Mouse (Mus musculus) myocyte (in vitro differentiated cells): ENCODE results near the gene Lhx6.

Experiments
- CEBPB ChIP-seq: IDR thresholded peaks from 2 replicates; pipeline ENCODE4 v1.6.1; 2011; ENCODE audit warnings: mild to moderate bottlenecking, moderate library complexity; ENCODE audit not compliant: poor library complexity, insufficient read depth, severe bottlenecking
- MAX ChIP-seq: IDR thresholded peaks from one replicate; pipeline ENCODE4 v1.6.1; 2011; ENCODE audit warnings: low read depth, mild to moderate bottlenecking, control low read depth
- MYOD1 ChIP-seq, 3 experiments: IDR thresholded peaks; one replicate each; pipeline ENCODE4 v1.6.1; 2011; ENCODE audit warnings: control low read depth in 2 of 3, low read depth in 2 of 3, mild to moderate bottlenecking in 2 of 3, moderate library complexity in 1 of 3; ENCODE audit not compliant: insufficient read length in 2 of 3, control insufficient read depth in 1 of 3
- POLR2A ChIP-seq: IDR thresholded peaks from one replicate; pipeline ENCODE4 v1.6.1; 2011; ENCODE audit warnings: low read depth, mild to moderate bottlenecking, control low read depth, moderate library complexity; ENCODE audit not compliant: insufficient read length
- POLR2AphosphoS2 ChIP-seq: IDR thresholded peaks from one replicate; pipeline ENCODE4 v1.6.1; 2011; ENCODE audit warnings: low read depth, control low read depth; ENCODE audit not compliant: insufficient read length
- TCF12 ChIP-seq: IDR thresholded peaks from one replicate; pipeline ENCODE4 v1.6.1; 2011; ENCODE audit warnings: mild to moderate bottlenecking, control low read depth; ENCODE audit not compliant: poor library complexity, insufficient read depth, severe bottlenecking
- USF1 ChIP-seq: IDR thresholded peaks from one replicate; pipeline ENCODE4 v1.6.1; 2011; ENCODE audit warnings: low read depth, mild to moderate bottlenecking, control low read depth, moderate library complexity

- TF ChIP-seq POLR2AphosphoS2 (no peak), POLR2A (no peak), CEBPB (no peak), USF1 (no peak), MYOD1 (IDR thresholded peaks at IDR 0.05; ENCODE audit: control insufficient read depth in 1 of 3, insufficient read length in 2 of 3, low read depth in 2 of 3) (no peak), MAX (no peak), TCF12 (no peak)
Observed at GRCm38 (mm10) chr2:36040872-36041271, 64.3 kb downstream of the Lhx6 start.
